Mouse (Mus musculus) myocyte (in vitro differentiated cells): Measurements from ENCODE around the gene Nlgn2.

Experiments used
- E2F4 ChIP-seq: IDR thresholded peaks from one replicate; pipeline ENCODE4 v1.6.1; 2011; ENCODE audit warnings: mild to moderate bottlenecking, control low read depth, moderate library complexity; ENCODE audit not compliant: insufficient read depth
- POLR2A ChIP-seq: IDR thresholded peaks from one replicate; pipeline ENCODE4 v1.6.1; 2011; ENCODE audit warnings: low read depth, mild to moderate bottlenecking, control low read depth, moderate library complexity; ENCODE audit not compliant: insufficient read length
- POLR2AphosphoS2 ChIP-seq: IDR thresholded peaks from one replicate; pipeline ENCODE4 v1.6.1; 2011; ENCODE audit warnings: low read depth, control low read depth; ENCODE audit not compliant: insufficient read length
- TCF12 ChIP-seq: IDR thresholded peaks from one replicate; pipeline ENCODE4 v1.6.1; 2011; ENCODE audit warnings: mild to moderate bottlenecking, control low read depth; ENCODE audit not compliant: poor library complexity, insufficient read depth, severe bottlenecking
- USF1 ChIP-seq: IDR thresholded peaks from one replicate; pipeline ENCODE4 v1.6.1; 2011; ENCODE audit warnings: low read depth, mild to moderate bottlenecking, control low read depth, moderate library complexity

GRCm38 (mm10) chr11:69777504-69778257, 59.9 kb downstream of the Nlgn2 start:
- TF ChIP-seq POLR2AphosphoS2 (no peak), POLR2A (no peak), TCF12 (no peak), E2F4 (no peak), USF1 (no peak)
